Mouse (Mus musculus) heart, embryonic 10.5 days (tissue): Measurements from ENCODE around the gene Cyp1a2. TPM values are rescaled to one million over a fixed set of nuclear protein-coding genes. Genes with fewer than 3 reads are reported as not detected.

ENCODE experiments used
- polyA plus RNA-seq: library from polyadenylated mRNA; unstranded; fragments of >200 nt; fragmentation: Nextera tagmentation; extraction: Ambion mirVana; gene quantifications from 2 replicates; pipeline ENCODE4 v1.2.1, GENCODE M21; 2016

Gene Cyp1a2
- polyA plus RNA-seq, 1 experiment from 2014 or later: not detected

Other genes starting within 250 kb of the Cyp1a2 start
- 21.3 and 21.5 TPM in 2 replicates for gene Ppcdc, start 243.6 kb downstream of the Cyp1a2 start, polyA plus RNA-seq
- 11.3 and 11.4 TPM in 2 replicates for gene Scamp5, start 215.6 kb downstream of the Cyp1a2 start, polyA plus RNA-seq
- 15.0 and 16.5 TPM in 2 replicates for gene Rpp25, start 179.7 kb downstream of the Cyp1a2 start, polyA plus RNA-seq
- 911 and 1,292 TPM in 2 replicates for gene Cox5a, start 162.4 kb downstream of the Cyp1a2 start, polyA plus RNA-seq
- gene Fam219b, start 146.2 kb downstream of the Cyp1a2 start, polyA plus RNA-seq: 14.2 and 14.9 TPM in 2 replicates
- 80.6 and 102 TPM in 2 replicates for gene Mpi, start 130.9 kb downstream of the Cyp1a2 start, polyA plus RNA-seq
- gene Scamp2, start 122.8 kb downstream of the Cyp1a2 start, polyA plus RNA-seq: 53.5 and 53.9 TPM in 2 replicates
- gene Ulk3, start 94.3 kb downstream of the Cyp1a2 start, polyA plus RNA-seq: 17.4 and 21.8 TPM in 2 replicates
- gene Cplx3, start 77.4 kb downstream of the Cyp1a2 start, polyA plus RNA-seq: 0.15 TPM in 1 of 2 replicates, not detected in the other
- not detected in 2 replicates for gene Lman1l, start 62.9 kb downstream of the Cyp1a2 start, polyA plus RNA-seq
- gene Csk, start 30.1 kb downstream of the Cyp1a2 start, polyA plus RNA-seq: 17.2 and 26.0 TPM in 2 replicates
- gene Cyp1a1, start 4.2 kb upstream of the Cyp1a2 start, polyA plus RNA-seq: 0.05 TPM in 1 of 2 replicates, not detected in the other
- 24.7 and 28.5 TPM in 2 replicates for gene Edc3, start 24.8 kb upstream of the Cyp1a2 start, polyA plus RNA-seq
- gene Clk3, start 82.2 kb upstream of the Cyp1a2 start, polyA plus RNA-seq: 70.6 and 79.7 TPM in 2 replicates
- 59.7 and 60.2 TPM in 2 replicates for gene Arid3b, start 153.1 kb upstream of the Cyp1a2 start, polyA plus RNA-seq
- gene Ubl7, start 227.3 kb upstream of the Cyp1a2 start, polyA plus RNA-seq: 110 TPM in 2 replicates